Mouse (Mus musculus): Measurements from ENCODE around the gene 1700008P02Rik. TPM values are rescaled to one million over a fixed set of nuclear protein-coding genes. Genes with fewer than 3 reads are reported as not detected.
"Not testable (repeated sequence)": the region's sequence is repeated elsewhere in the genome, so short reads cannot be mapped to it uniquely, and the experiment has no call there.

The 1700008P02Rik gene
- not detected in 2 replicates for polyA plus RNA-seq (2015; fragmentation: Nextera tagmentation; extraction: Ambion mirVana)

DNA sequence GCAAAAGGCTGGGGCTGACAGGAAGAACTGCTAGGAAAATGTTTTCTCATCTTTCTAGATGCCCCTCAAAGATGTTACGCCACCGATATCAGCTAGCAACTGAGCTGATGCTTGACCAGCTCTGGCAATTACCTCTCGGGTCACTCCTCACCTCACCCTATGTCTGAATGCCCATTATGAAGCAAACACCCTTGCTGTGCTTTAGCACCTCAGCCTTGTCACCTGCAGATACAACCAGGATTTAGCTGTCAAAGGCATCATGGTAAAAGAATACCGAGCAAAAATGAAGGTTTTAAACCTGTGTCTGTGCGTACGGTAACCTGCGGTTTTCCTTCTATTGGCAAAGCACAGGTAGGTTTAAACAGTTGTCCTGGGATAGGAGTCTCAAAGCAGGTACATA, at the start of gene 1700008P02Rik:
Gene 1700008P02Rik, minus strand, starts transcription at position 101 of the 400 bp plus-strand sequence.
- H3K4me3 ChIP-seq (ENCODE audit: low read length), result no peak within 1 kb of the TSS
- WGBS, result 90% methylated on average over 7 of the region's 7 CpGs

DNA sequence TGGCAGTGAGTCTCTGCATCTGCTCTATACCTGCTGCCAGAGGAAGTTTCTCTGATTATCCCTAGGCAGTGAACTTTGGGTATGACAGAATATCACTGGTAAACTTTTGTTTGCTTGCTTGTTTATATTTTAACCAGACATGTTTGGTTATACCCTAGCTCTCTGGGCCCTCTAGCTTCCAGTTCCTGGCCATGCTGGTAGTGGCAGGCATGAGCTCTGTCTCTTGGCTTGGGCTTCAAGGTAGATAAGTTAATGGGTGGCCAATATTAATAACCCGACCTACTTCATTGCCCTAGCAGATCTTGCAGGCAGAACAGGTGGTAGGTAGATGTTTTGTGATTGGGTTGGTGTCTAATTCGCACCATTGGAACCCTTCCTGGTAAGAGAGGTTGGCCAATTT, 29.2 kb upstream of the 1700008P02Rik start:
- Histone ChIP-seq H3K4me2 (ENCODE audit: low read depth, low read length) (no peak overlapping the region), H3K4me3 (ENCODE audit: low read length) (no peak overlapping the region), H3K36me3 (ENCODE audit: control insufficient read depth, insufficient read depth, low read length) (no peaks in the 10 kb centered on the region), H3K9ac (ENCODE audit: low read length) (no peak overlapping the region), H3K27me3 (ENCODE audit: control insufficient read depth, insufficient read depth, low read depth, low read length) (no peaks in the 10 kb centered on the region), H3K4me1 (replicated peaks; ENCODE audit: control insufficient read depth, insufficient read depth, low read length) (no peaks in the 10 kb centered on the region), H3K9me3 (ENCODE audit: control insufficient read depth, low read length) (no peaks in the 10 kb centered on the region), H3K27ac (ENCODE audit: low read length) (no peak overlapping the region)
- ATAC-seq (ENCODE audit: low read depth), result no peak
- WGBS, result 66% methylated on average over 2 of the region's 2 CpGs

More for the DNA sequence above, at the start of gene 1700008P02Rik:
- Histone ChIP-seq H3K9me3 (ENCODE audit: control insufficient read depth, low read length) (no peaks in the 10 kb centered on the region), H3K4me1 (replicated peaks; ENCODE audit: control insufficient read depth, insufficient read depth, low read length) (no peaks in the 10 kb centered on the region), H3K9ac (ENCODE audit: low read length) (no peak within 1 kb of the TSS), H3K36me3 (ENCODE audit: control insufficient read depth, insufficient read depth, low read length) (no peaks in the 10 kb centered on the region), H3K27me3 (ENCODE audit: control insufficient read depth, insufficient read depth, low read depth, low read length) (no peaks in the 10 kb centered on the region), H3K4me2 (ENCODE audit: low read depth, low read length) (no peak within 1 kb of the TSS), H3K27ac (ENCODE audit: low read length) (no peak within 1 kb of the TSS)
- ATAC-seq (ENCODE audit: low read depth), result no peak

DNA sequence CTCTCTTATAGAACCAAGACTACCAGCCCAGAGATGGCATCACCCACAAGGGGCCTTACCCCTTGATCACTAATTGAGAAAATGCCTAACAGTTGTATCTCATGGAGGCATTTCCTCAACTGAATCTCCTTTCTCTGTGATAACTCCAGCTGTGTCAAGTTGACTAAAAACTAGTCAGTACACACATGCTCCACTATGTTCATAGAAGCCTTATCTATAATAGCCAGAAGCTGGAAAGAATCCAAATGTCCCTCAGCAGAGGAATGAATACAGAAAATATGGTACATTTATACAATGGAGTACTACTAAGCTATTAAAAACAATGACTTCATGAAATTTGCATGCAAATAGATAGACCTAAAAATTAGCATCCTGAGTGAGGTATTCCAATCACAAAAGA, 17.9 kb upstream of the 1700008P02Rik start:
- not testable (repeated sequence) for H3K4me3 ChIP-seq (ENCODE audit: low read length); ATAC-seq (ENCODE audit: low read depth); H3K4me2 ChIP-seq (ENCODE audit: low read depth, low read length); H3K9ac ChIP-seq (ENCODE audit: low read length); H3K4me1 ChIP-seq (replicated peaks; ENCODE audit: control insufficient read depth, insufficient read depth, low read length); H3K36me3 ChIP-seq (ENCODE audit: control insufficient read depth, insufficient read depth, low read length); H3K27me3 ChIP-seq (ENCODE audit: control insufficient read depth, insufficient read depth, low read depth, low read length); H3K27ac ChIP-seq (ENCODE audit: low read length); H3K9me3 ChIP-seq (ENCODE audit: control insufficient read depth, low read length)

DNA sequence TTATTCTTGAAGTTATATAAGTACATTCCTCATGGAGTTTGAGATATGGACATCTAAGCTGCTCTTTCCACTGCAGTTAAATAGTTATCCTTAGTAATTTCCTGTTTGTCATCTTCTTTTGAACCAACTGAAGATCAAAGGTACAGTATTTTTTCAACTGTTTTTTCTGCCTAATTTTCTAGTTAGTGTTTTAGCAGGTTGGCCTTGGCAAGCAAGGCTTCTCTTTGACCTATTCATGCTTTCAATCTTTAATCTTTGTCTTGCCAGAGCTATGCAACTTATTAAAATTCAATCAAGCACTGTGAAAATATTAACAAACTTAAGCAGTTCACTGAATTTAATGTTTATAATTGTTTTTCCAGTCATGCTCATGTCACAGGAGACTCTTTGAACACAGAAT, 14.0 kb upstream of the 1700008P02Rik start:
- H3K27me3 ChIP-seq (ENCODE audit: control insufficient read depth, insufficient read depth, low read depth, low read length), result no peaks in the 10 kb centered on the region
- no peak for ATAC-seq (ENCODE audit: low read depth)
- no peaks in the 10 kb centered on the region for H3K4me1 ChIP-seq (replicated peaks; ENCODE audit: control insufficient read depth, insufficient read depth, low read length)
- no peaks in the 10 kb centered on the region for H3K9me3 ChIP-seq (ENCODE audit: control insufficient read depth, low read length)
- no peak overlapping the region for H3K9ac ChIP-seq (ENCODE audit: low read length)
- H3K4me2 ChIP-seq (ENCODE audit: low read depth, low read length), result no peak overlapping the region
- H3K4me3 ChIP-seq (ENCODE audit: low read length), result no peak overlapping the region
- H3K27ac ChIP-seq (ENCODE audit: low read length), result no peak overlapping the region
- no peaks in the 10 kb centered on the region for H3K36me3 ChIP-seq (ENCODE audit: control insufficient read depth, insufficient read depth, low read length)

DNA sequence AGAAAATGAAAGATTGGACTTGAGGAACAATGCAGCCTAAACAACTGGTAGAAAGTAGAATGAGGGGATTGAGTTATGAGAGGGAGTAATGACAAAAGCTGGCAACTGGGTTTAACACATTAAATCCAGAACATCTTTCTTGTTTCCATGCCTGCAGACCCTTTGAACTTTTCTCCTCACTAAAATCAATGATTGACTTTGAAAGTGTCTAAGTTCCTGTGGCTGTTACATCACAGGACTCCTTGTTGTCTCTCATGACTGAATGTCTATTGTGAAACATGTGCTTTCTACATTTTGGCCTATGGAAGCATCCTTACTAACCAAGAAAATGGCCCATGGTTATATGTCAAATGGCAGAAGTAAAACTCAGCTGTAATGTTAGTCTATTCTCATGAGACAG, 2.4 kb downstream of the 1700008P02Rik start:
- Histone ChIP-seq H3K4me3 (ENCODE audit: low read length) (no peak overlapping the region), H3K9me3 (ENCODE audit: control insufficient read depth, low read length) (no peaks in the 10 kb centered on the region), H3K27ac (ENCODE audit: low read length) (no peak overlapping the region), H3K36me3 (ENCODE audit: control insufficient read depth, insufficient read depth, low read length) (no peaks in the 10 kb centered on the region), H3K4me1 (replicated peaks; ENCODE audit: control insufficient read depth, insufficient read depth, low read length) (no peaks in the 10 kb centered on the region), H3K27me3 (ENCODE audit: control insufficient read depth, insufficient read depth, low read depth, low read length) (no peaks in the 10 kb centered on the region), H3K4me2 (ENCODE audit: low read depth, low read length) (no peak overlapping the region), H3K9ac (ENCODE audit: low read length) (no peak overlapping the region)
- no peak for ATAC-seq (ENCODE audit: low read depth)

Measured in lung, embryonic 16.5 days (tissue).